Mouse (Mus musculus): ENCODE measurements around the gene Xkrx. TPM values are rescaled to one million over a fixed set of nuclear protein-coding genes. Genes with fewer than 3 reads are reported as not detected.

Xkrx gene
- polyA plus RNA-seq (2012; rRNA removed): 0.02 and 0.26 TPM in 2 replicates

DNA sequence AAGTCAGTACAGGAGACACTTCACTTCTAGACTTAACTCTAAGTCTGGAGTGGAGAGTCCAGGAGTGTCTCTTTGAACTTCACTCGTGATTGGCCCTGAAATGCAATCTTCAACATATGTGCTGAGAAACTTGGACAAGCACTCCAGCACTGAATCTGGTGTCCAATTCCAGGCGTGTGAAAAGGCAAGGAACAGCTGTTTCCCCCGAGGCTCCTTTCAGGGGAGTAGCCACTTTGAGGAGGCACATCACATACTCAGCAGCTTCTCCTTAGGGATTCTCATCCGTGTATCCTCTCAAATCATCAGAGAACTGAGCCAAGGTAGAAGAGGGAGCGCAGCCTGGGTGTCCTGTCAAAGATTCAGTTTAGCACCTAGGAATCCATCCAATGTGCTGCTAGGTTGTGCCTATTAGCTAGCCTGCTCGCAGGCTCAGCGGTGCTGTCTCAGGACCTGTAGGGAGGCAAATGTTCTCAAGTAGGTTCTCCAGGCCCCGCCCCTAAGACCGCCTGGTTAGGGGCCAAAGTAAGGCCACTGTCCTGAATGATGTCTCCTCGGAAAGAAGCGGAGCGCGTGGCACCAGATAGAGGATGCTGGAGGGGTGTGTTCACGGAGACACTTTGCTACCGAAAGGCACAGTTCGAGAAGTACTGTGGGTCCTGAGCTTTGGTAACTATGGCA lies at the start of gene Xkrx:
TSS of gene Xkrx (minus strand) at position 34 of the 678 bp plus-strand sequence.

DNA sequence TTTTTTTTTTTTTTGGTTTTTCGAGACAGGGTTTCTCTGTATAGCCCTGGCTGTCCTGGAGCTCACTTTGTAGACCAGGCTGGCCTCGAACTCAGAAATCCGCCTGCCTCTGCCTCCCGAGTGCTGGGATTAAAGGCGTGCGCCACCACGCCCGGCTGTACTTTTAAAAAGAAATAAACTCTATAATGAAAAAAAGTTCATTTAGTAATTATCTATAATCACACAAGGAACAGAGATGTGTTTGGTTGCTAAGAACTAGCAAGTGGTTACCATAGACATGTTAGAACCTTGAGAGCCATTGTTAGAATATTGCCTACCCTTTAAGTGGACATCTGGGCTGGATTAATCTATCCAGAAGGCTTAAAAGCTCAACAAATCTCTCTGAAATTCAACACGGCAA lies 25.3 kb upstream of the Xkrx start, which contains the start of gene Arl13a:
TSS of gene Arl13a (plus strand) at position 301 of the 400 bp plus-strand sequence.

Other genes with a start within 250 kb of the Xkrx start
- gene Sytl4, start 180.3 kb downstream of the Xkrx start, polyA plus RNA-seq (2012; rRNA removed): 2.5 and 2.7 TPM in 2 replicates
- 46.0 and 48.8 TPM in 2 replicates for gene Cstf2, start 102.9 kb downstream of the Xkrx start, polyA plus RNA-seq (2012; rRNA removed)
- not detected in 2 replicates for gene Arl13a, start 25.4 kb upstream of the Xkrx start, polyA plus RNA-seq (2012; rRNA removed)
- 0.05 TPM in 1 of 2 replicates, not detected in the other for gene Nox1, start 59.9 kb upstream of the Xkrx start, polyA plus RNA-seq (2012; rRNA removed)
- 5.5 and 9.1 TPM in 2 replicates for gene Trmt2b, start 114.9 kb upstream of the Xkrx start, polyA plus RNA-seq (2012; rRNA removed)
- gene Tmem35a, start 133.1 kb upstream of the Xkrx start, polyA plus RNA-seq (2012; rRNA removed): 18.5 TPM in 2 replicates
- 11.0 and 20.8 TPM in 2 replicates for gene Cenpi, start 146.0 kb upstream of the Xkrx start, polyA plus RNA-seq (2012; rRNA removed)
- 10.3 and 12.0 TPM in 2 replicates for gene Drp2, start 242.5 kb upstream of the Xkrx start, polyA plus RNA-seq (2012; rRNA removed)

Measured in central nervous system, embryonic 11.5 days (tissue).